Mouse (Mus musculus) myocyte (in vitro differentiated cells): ENCODE data around the gene Lekr1.

Experiments
- CEBPB ChIP-seq: IDR thresholded peaks from 2 replicates; pipeline ENCODE4 v1.6.1; 2011; ENCODE audit warnings: mild to moderate bottlenecking, moderate library complexity; ENCODE audit not compliant: poor library complexity, insufficient read depth, severe bottlenecking
- E2F4 ChIP-seq: IDR thresholded peaks from one replicate; pipeline ENCODE4 v1.6.1; 2011; ENCODE audit warnings: mild to moderate bottlenecking, control low read depth, moderate library complexity; ENCODE audit not compliant: insufficient read depth
- MAX ChIP-seq: IDR thresholded peaks from one replicate; pipeline ENCODE4 v1.6.1; 2011; ENCODE audit warnings: low read depth, mild to moderate bottlenecking, control low read depth
- MYOD1 ChIP-seq, 3 experiments: IDR thresholded peaks; one replicate each; pipeline ENCODE4 v1.6.1; 2011; ENCODE audit warnings: control low read depth in 2 of 3, low read depth in 2 of 3, mild to moderate bottlenecking in 2 of 3, moderate library complexity in 1 of 3; ENCODE audit not compliant: insufficient read length in 2 of 3, control insufficient read depth in 1 of 3
- MYOG ChIP-seq, 3 experiments: IDR thresholded peaks; one replicate each; pipeline ENCODE4 v1.6.1; 2011; ENCODE audit warnings: control low read depth in 2 of 3, low read depth in 2 of 3, mild to moderate bottlenecking in 2 of 3; ENCODE audit not compliant: insufficient read length in 2 of 3, control insufficient read depth in 1 of 3, insufficient read depth in 1 of 3
- POLR2A ChIP-seq: IDR thresholded peaks from one replicate; pipeline ENCODE4 v1.6.1; 2011; ENCODE audit warnings: low read depth, mild to moderate bottlenecking, control low read depth, moderate library complexity; ENCODE audit not compliant: insufficient read length
- POLR2AphosphoS2 ChIP-seq: IDR thresholded peaks from one replicate; pipeline ENCODE4 v1.6.1; 2011; ENCODE audit warnings: low read depth, control low read depth; ENCODE audit not compliant: insufficient read length
- REST ChIP-seq: IDR thresholded peaks from one replicate; pipeline ENCODE4 v1.6.1; 2011; ENCODE audit warnings: mild to moderate bottlenecking, control low read depth, moderate library complexity; ENCODE audit not compliant: insufficient read depth, insufficient read length
- SRF ChIP-seq: IDR thresholded peaks from one replicate; pipeline ENCODE4 v1.6.1; 2011; ENCODE audit warnings: low read depth; ENCODE audit not compliant: control insufficient read depth, insufficient read length
- TCF12 ChIP-seq: IDR thresholded peaks from one replicate; pipeline ENCODE4 v1.6.1; 2011; ENCODE audit warnings: mild to moderate bottlenecking, control low read depth; ENCODE audit not compliant: poor library complexity, insufficient read depth, severe bottlenecking
- TCF3 ChIP-seq: IDR thresholded peaks from one replicate; pipeline ENCODE4 v1.6.1; 2011; ENCODE audit warnings: low read depth, control low read depth; ENCODE audit not compliant: insufficient read length
- USF1 ChIP-seq: IDR thresholded peaks from one replicate; pipeline ENCODE4 v1.6.1; 2011; ENCODE audit warnings: low read depth, mild to moderate bottlenecking, control low read depth, moderate library complexity

- TF ChIP-seq MAX (no peak), TCF12 (no peak), CEBPB (no peak), E2F4 (no peak), MYOD1 (IDR thresholded peaks at IDR 0.05; ENCODE audit: control insufficient read depth in 1 of 3, insufficient read length in 2 of 3, low read depth in 2 of 3) (no peak), POLR2A (no peak), USF1 (no peak), POLR2AphosphoS2 (no peak), SRF (no peak), REST (no peak), MYOG (IDR thresholded peaks at IDR 0.05; ENCODE audit: control insufficient read depth in 1 of 3, insufficient read depth in 1 of 3, insufficient read length in 2 of 3, low read depth in 2 of 3) (no peak), TCF3 (no peak)
Measured at GRCm38 (mm10) chr3:65800962-65801361, 134.9 kb downstream of the Lekr1 start.
